Mouse (Mus musculus): ENCODE measurements at regions not wholly inside any gene's neighbourhood (a gene's known extent, or its start where the extent isn't known, plus 50 kb on each side); places are given as distances from the start of the nearest gene placed in this dataset.

GRCm38 (mm10) chr2:148523401-148523800 lies 80.0 kb upstream of the Cd93 start:
- H3K4me3 ChIP-seq (ENCODE audit: low read depth, low read length): no peak overlapping the region

GRCm38 (mm10) chr2:148522936-148523335 lies 79.6 kb upstream of the Cd93 start:
- no peaks in the 10 kb centered on the region for H3K27me3 ChIP-seq (ENCODE audit: control insufficient read depth, insufficient read depth, low read depth, low read length)
- no peak overlapping the region for H3K4me2 ChIP-seq (ENCODE audit: low read length)
- no peak overlapping the region for H3K27ac ChIP-seq (ENCODE audit: low read length)
- H3K36me3 ChIP-seq (ENCODE audit: control insufficient read depth, insufficient read depth, low read length): no peaks in the 10 kb centered on the region
- no peak for ATAC-seq
- H3K4me1 ChIP-seq (ENCODE audit: control insufficient read depth, insufficient read depth, low read length): no peaks in the 10 kb centered on the region
- no peaks in the 10 kb centered on the region for H3K9me3 ChIP-seq (replicated peaks; ENCODE audit: control insufficient read depth, low read length, poor library complexity, severe bottlenecking)
- no peak overlapping the region for H3K4me3 ChIP-seq (ENCODE audit: low read depth, low read length)
- no peak overlapping the region for H3K9ac ChIP-seq (ENCODE audit: low read depth, low read length)
- 88% methylated on average over 2 of the region's 2 CpGs for WGBS

More at GRCm38 (mm10) chr2:148523401-148523800, 80.0 kb upstream of the Cd93 start:
- H3K9ac ChIP-seq (ENCODE audit: low read depth, low read length): no peak overlapping the region
- WGBS: 72% methylated on average over 3 of the region's 3 CpGs
- H3K27me3 ChIP-seq (ENCODE audit: control insufficient read depth, insufficient read depth, low read depth, low read length): no peaks in the 10 kb centered on the region
- H3K36me3 ChIP-seq (ENCODE audit: control insufficient read depth, insufficient read depth, low read length): no peaks in the 10 kb centered on the region
- H3K4me1 ChIP-seq (ENCODE audit: control insufficient read depth, insufficient read depth, low read length): no peaks in the 10 kb centered on the region
- H3K4me2 ChIP-seq (ENCODE audit: low read length): no peak overlapping the region
- H3K27ac ChIP-seq (ENCODE audit: low read length): no peak overlapping the region
- no peak for ATAC-seq
- H3K9me3 ChIP-seq (replicated peaks; ENCODE audit: control insufficient read depth, low read length, poor library complexity, severe bottlenecking): no peaks in the 10 kb centered on the region

GRCm38 (mm10) chr2:148521966-148522575 lies 78.7 kb upstream of the Cd93 start:
- no peaks in the 10 kb centered on the region for H3K27me3 ChIP-seq (ENCODE audit: control insufficient read depth, insufficient read depth, low read depth, low read length)
- no peak overlapping the region for H3K4me3 ChIP-seq (ENCODE audit: low read depth, low read length)
- H3K4me2 ChIP-seq (ENCODE audit: low read length): no peak overlapping the region
- no peak overlapping the region for H3K9ac ChIP-seq (ENCODE audit: low read depth, low read length)
- H3K36me3 ChIP-seq (ENCODE audit: control insufficient read depth, insufficient read depth, low read length): no peaks in the 10 kb centered on the region
- no peak overlapping the region for H3K27ac ChIP-seq (ENCODE audit: low read length)
- H3K9me3 ChIP-seq (replicated peaks; ENCODE audit: control insufficient read depth, low read length, poor library complexity, severe bottlenecking): no peaks in the 10 kb centered on the region
- no peaks in the 10 kb centered on the region for H3K4me1 ChIP-seq (ENCODE audit: control insufficient read depth, insufficient read depth, low read length)
- 76% methylated on average over 5 of the region's 5 CpGs for WGBS
- ATAC-seq: no peak

- H3K9ac ChIP-seq (ENCODE audit: low read depth, low read length): no peak overlapping the region
- no peaks in the 10 kb centered on the region for H3K4me1 ChIP-seq (ENCODE audit: control insufficient read depth, insufficient read depth, low read length)
- H3K4me2 ChIP-seq (ENCODE audit: low read length): no peak overlapping the region
- ATAC-seq: no peak
- no peaks in the 10 kb centered on the region for H3K9me3 ChIP-seq (replicated peaks; ENCODE audit: control insufficient read depth, low read length, poor library complexity, severe bottlenecking)
- 85% methylated on average over 7 of the region's 7 CpGs for WGBS
- no peak overlapping the region for H3K4me3 ChIP-seq (ENCODE audit: low read depth, low read length)
- no peak overlapping the region for H3K27ac ChIP-seq (ENCODE audit: low read length)
- no peaks in the 10 kb centered on the region for H3K27me3 ChIP-seq (ENCODE audit: control insufficient read depth, insufficient read depth, low read depth, low read length)
- no peaks in the 10 kb centered on the region for H3K36me3 ChIP-seq (ENCODE audit: control insufficient read depth, insufficient read depth, low read length)
Observed at GRCm38 (mm10) chr2:148520291-148520690, 76.9 kb upstream of the Cd93 start.

GRCm38 (mm10) chr2:148519689-148520290 lies 76.4 kb upstream of the Cd93 start:
- 68% methylated on average over 10 of the region's 10 CpGs for WGBS

GRCm38 (mm10) chr2:148517906-148518305 lies 74.5 kb upstream of the Cd93 start:
- no peak overlapping the region for H3K9ac ChIP-seq (ENCODE audit: low read depth, low read length)

More at GRCm38 (mm10) chr2:148519689-148520290, 76.4 kb upstream of the Cd93 start:
- no peak overlapping the region for H3K27ac ChIP-seq (ENCODE audit: low read length)
- ATAC-seq: no peak
- no peak overlapping the region for H3K4me2 ChIP-seq (ENCODE audit: low read length)
- H3K27me3 ChIP-seq (ENCODE audit: control insufficient read depth, insufficient read depth, low read depth, low read length): no peaks in the 10 kb centered on the region
- no peak overlapping the region for H3K9ac ChIP-seq (ENCODE audit: low read depth, low read length)
- H3K4me1 ChIP-seq (ENCODE audit: control insufficient read depth, insufficient read depth, low read length): no peaks in the 10 kb centered on the region
- no peaks in the 10 kb centered on the region for H3K36me3 ChIP-seq (ENCODE audit: control insufficient read depth, insufficient read depth, low read length)
- no peaks in the 10 kb centered on the region for H3K9me3 ChIP-seq (replicated peaks; ENCODE audit: control insufficient read depth, low read length, poor library complexity, severe bottlenecking)
- H3K4me3 ChIP-seq (ENCODE audit: low read depth, low read length): no peak overlapping the region

GRCm38 (mm10) chr2:148510008-148510681 lies 66.8 kb upstream of the Cd93 start:
- ATAC-seq: no peak
- Histone ChIP-seq H3K4me1 (ENCODE audit: control insufficient read depth, insufficient read depth, low read length) (no peaks in the 10 kb centered on the region), H3K27me3 (ENCODE audit: control insufficient read depth, insufficient read depth, low read depth, low read length) (no peaks in the 10 kb centered on the region), H3K9me3 (replicated peaks; ENCODE audit: control insufficient read depth, low read length, poor library complexity, severe bottlenecking) (no peaks in the 10 kb centered on the region), H3K27ac (ENCODE audit: low read length) (no peak overlapping the region), H3K4me2 (ENCODE audit: low read length) (no peak overlapping the region), H3K4me3 (ENCODE audit: low read depth, low read length) (no peak overlapping the region), H3K9ac (ENCODE audit: low read depth, low read length) (no peak overlapping the region), H3K36me3 (ENCODE audit: control insufficient read depth, insufficient read depth, low read length) (no peaks in the 10 kb centered on the region)
- 78% methylated on average over 13 of the region's 13 CpGs for WGBS

More at GRCm38 (mm10) chr2:148517906-148518305, 74.5 kb upstream of the Cd93 start:
- Histone ChIP-seq H3K9me3 (replicated peaks; ENCODE audit: control insufficient read depth, low read length, poor library complexity, severe bottlenecking) (no peaks in the 10 kb centered on the region), H3K27me3 (ENCODE audit: control insufficient read depth, insufficient read depth, low read depth, low read length) (no peaks in the 10 kb centered on the region), H3K36me3 (ENCODE audit: control insufficient read depth, insufficient read depth, low read length) (no peaks in the 10 kb centered on the region), H3K4me3 (ENCODE audit: low read depth, low read length) (no peak overlapping the region), H3K27ac (ENCODE audit: low read length) (no peak overlapping the region), H3K4me2 (ENCODE audit: low read length) (no peak overlapping the region), H3K4me1 (ENCODE audit: control insufficient read depth, insufficient read depth, low read length) (no peaks in the 10 kb centered on the region)
- no peak for ATAC-seq
- WGBS: 59% methylated on average over 1 of the region's 1 CpGs

GRCm38 (mm10) chr2:148509357-148509756 lies 66.0 kb upstream of the Cd93 start:
- Histone ChIP-seq H3K27me3 (ENCODE audit: control insufficient read depth, insufficient read depth, low read depth, low read length) (no peaks in the 10 kb centered on the region), H3K9ac (ENCODE audit: low read depth, low read length) (no peak overlapping the region), H3K9me3 (replicated peaks; ENCODE audit: control insufficient read depth, low read length, poor library complexity, severe bottlenecking) (no peaks in the 10 kb centered on the region), H3K4me3 (ENCODE audit: low read depth, low read length) (no peak overlapping the region), H3K4me1 (ENCODE audit: control insufficient read depth, insufficient read depth, low read length) (no peaks in the 10 kb centered on the region), H3K36me3 (ENCODE audit: control insufficient read depth, insufficient read depth, low read length) (no peaks in the 10 kb centered on the region), H3K27ac (ENCODE audit: low read length) (no peak overlapping the region), H3K4me2 (ENCODE audit: low read length) (no peak overlapping the region)
- 96% methylated on average over 4 of the region's 4 CpGs for WGBS
- no peak for ATAC-seq

- no peaks in the 10 kb centered on the region for H3K4me1 ChIP-seq (ENCODE audit: control insufficient read depth, insufficient read depth, low read length)
- ATAC-seq: no peak
Observed at GRCm38 (mm10) chr2:148507523-148507922, 64.2 kb upstream of the Cd93 start.

More at GRCm38 (mm10) chr2:148507523-148507922, 64.2 kb upstream of the Cd93 start:
- H3K9me3 ChIP-seq (replicated peaks; ENCODE audit: control insufficient read depth, low read length, poor library complexity, severe bottlenecking): no peaks in the 10 kb centered on the region
- no peak overlapping the region for H3K4me3 ChIP-seq (ENCODE audit: low read depth, low read length)
- no peaks in the 10 kb centered on the region for H3K27me3 ChIP-seq (ENCODE audit: control insufficient read depth, insufficient read depth, low read depth, low read length)
- H3K9ac ChIP-seq (ENCODE audit: low read depth, low read length): no peak overlapping the region
- no peak overlapping the region for H3K27ac ChIP-seq (ENCODE audit: low read length)
- no peak overlapping the region for H3K4me2 ChIP-seq (ENCODE audit: low read length)
- H3K36me3 ChIP-seq (ENCODE audit: control insufficient read depth, insufficient read depth, low read length): no peaks in the 10 kb centered on the region
